Mouse (Mus musculus): ENCODE data around the gene Pxn.
A peak's percentile ranks its signal among the peaks of the same experiment; 100 is the strongest.

Pxn gene

GRCm38 (mm10) chr5:115526456-115527202, 20.2 kb downstream of the Pxn start:
- DNase-seq (ENCODE audit: low spot score in 2 of 2): no peak

DNA sequence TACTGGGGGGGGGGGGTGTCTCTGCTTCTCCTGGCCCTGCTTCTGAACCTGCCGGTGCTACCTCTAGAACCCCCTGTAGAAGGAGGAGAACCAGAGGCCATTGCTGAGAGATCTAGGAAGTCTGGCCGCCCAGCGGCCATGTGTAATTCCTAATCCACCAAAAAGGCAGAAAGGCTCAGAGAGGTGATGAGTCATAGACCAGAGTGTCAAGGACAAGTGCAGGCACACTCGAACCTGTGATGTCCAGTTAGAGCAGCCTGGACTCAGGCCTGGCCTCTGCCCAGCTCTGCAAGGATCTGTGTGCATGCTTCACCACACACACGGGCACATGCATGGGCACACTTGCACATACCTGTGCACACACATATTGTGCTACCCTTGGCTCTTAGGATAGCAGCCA, 21.7 kb downstream of the Pxn start:
- no peak for DNase-seq (ENCODE audit: low spot score in 2 of 2)

- no peak for DNase-seq (ENCODE audit: low spot score in 2 of 2)
These were observed 22.9 kb downstream of the Pxn start for GRCm38 (mm10) chr5:115529364-115529741.

GRCm38 (mm10) chr5:115529742-115530446, 23.4 kb downstream of the Pxn start:
- no peak for DNase-seq (ENCODE audit: low spot score in 2 of 2)

DNA sequence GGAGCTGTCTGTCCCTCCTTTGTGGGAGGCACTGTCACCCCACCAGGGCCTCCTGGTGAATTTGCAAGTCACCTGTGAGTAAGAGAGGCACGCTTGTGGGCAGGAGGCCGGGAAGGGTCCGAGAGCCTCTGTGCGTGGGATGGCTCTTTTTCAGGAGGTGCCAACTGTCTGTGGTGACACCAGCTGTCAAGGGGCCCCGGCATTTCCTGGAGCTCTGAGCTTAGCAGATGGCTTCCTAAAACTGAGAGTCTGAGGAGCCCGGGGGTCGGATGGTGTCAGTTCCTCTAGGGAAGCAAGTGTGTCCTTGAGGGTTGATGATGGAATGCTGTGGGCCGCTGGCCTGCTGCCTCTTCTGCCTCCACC, 24.0 kb downstream of the Pxn start:
- peak in 1 of 2 experiments; percentile 31 for DNase-seq (ENCODE audit: low spot score in 2 of 2)

DNA sequence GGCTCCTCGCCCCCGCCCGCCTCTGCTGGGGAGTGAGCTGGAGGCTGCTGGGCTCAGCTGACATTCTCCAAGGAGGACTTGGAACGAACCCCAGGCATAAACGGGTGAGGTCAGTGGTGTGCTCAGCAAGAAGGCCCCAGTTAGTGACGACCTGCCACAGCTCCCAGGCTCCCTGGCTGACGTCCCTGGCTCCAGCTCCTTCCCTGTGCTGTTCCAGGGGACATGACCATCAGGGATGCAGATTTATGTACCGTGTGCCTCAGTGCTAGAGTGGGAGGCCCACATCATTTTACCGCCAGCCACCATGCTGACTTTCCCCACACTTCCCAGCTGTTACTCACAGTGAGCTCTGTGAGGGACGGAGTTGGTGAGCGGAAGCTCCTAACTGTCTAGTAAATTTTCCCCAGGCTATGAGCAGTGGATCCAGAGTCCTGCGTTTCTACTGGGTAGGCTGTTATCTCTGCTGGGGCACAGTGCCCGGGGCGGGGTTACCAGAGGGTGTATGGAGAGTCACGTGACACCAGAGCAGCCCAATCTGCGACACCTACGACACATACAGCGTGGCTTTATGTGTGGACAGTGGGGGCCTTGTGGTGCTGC, 25.3 kb downstream of the Pxn start:
- DNase-seq (ENCODE audit: low spot score in 2 of 2): peak in 1 of 2 experiments; percentile 57

GRCm38 (mm10) chr5:115534290-115534731, 27.8 kb downstream of the Pxn start:
- no peak for DNase-seq (ENCODE audit: low spot score in 2 of 2)

DNA sequence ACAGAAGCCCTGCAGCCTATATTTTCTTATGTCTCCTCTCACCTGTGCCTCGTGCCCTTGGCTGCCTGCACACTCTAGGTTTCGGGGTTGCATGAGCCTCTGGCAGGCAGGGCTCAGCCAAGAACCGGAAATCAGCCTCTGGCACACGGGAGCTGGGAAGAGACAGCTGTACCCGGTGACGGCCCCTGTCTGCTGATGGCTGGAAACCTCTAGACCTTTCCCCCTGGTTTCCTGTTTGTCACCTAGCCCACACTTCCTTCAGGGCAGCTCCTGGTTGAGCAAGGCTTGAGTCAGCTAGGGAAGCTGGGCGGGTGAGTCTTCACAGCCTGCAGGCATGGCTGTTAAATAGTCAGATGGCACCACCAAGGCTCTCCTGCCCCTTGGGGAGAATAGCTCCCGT, 28.4 kb downstream of the Pxn start:
- DNase-seq (ENCODE audit: low spot score in 2 of 2): no peak

DNA sequence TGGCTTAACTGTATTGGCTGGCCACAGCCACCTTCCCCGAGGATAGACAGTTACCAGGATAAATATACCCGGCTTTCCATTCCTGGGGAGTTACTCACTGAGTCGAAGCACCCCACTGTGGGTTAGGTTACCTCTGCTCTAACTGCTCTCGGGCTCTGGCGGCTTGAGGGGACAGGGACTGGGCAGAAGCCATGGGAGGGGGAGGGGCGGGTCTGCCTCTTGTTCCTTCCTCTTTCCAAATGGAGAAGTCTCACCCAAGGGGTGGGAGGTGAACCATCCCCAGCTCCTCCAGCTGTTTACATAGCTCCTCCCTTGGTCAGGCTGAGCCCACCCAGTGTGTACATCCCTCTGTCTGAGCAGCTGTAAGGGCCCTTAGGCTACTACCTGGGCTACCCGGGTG, 29.2 kb downstream of the Pxn start:
- DNase-seq (ENCODE audit: low spot score in 2 of 2): no peak

DNA sequence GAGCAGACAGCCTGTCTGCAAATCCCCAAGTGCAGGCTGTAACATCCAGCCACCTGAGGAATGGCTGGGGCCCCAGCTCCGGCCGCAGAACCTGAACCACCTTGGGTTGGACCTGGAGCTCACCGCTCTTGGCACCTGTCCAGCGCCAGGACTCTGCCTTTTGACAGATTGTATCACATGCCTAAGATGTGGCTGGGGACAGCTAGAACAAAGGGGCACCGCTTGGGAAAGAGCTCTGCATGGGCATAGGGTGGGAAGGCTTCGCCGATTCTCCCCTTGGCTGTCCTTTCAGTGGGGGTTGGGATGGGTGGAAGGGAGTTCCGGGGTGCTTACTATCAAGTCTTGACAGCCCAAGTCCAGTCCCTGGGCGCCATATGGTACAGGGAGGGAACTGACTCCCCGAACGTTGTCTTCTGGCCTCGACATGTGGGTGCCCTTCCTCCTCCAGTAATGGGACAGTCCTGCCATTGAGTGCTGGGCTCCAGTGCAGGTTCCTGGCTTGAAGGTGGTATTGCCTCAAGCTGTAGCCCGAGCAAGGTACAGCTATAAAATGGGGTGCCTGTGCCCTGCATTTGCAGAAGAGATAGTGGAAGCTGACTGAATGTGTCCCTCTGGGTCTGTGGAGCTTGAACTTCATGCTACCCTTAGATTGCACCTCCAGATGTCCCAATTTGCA, 31.7 kb downstream of the Pxn start:
- no peak for DNase-seq (ENCODE audit: low spot score in 2 of 2)

DNA sequence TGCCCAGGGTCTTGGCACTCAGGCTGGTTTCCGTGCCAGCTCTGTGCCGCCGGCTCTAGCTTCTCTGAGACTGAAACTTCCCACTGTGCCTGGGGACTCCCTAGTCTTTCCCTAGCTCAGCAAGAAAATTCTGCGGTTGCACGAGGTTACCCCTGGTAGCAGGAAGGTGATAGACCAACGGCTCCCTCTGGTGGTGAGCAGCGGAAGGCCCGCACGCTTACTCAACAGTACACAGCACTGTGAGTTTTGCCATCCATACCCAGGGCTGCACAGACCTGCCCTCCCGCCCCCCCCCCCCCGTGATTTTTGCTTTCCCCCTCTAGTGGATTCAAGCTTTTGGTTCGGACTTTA, 32.2 kb downstream of the Pxn start:
- DNase-seq (ENCODE audit: low spot score in 2 of 2): peak; percentile 93 to 95

GRCm38 (mm10) chr5:115542635-115543384, 36.3 kb downstream of the Pxn start:
- no peak for DNase-seq (ENCODE audit: low spot score in 2 of 2)

DNA sequence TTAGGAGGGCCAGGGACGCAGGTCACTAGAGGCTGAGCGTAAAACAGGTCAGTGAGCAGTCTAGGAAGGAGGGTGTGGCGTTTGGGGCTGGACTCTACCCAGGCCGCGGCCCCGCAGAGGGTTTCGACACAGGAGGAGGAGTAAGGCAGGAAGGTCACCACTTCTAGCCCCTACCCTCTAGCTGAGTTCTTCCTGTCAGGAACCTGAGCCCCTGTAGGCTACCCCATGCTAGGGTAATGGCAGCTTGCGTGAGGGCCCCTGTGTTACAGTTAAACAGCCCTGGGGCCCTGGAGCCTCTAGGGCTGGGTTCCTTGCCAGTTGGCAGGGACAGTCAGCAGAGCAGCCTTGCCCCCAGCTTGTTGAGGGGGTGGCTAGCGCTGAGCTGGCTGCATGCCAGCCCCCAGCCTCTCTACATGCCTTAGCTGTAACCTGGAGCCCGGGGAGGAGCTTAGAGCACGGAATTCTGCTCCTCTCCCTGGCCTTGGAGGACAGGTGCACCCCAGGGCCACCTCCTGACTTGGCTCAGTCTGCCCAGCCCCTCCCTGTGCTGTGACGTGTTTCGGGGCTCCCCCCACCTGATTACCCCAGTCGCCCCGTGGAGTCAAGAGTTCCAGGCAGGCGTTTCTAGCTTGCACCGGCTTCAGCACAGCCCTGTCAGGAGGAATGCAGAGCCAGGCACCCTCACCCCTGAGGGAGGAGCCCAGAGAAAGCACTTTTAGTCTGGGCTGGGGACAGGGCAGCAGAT, 37.2 kb downstream of the Pxn start:
- DNase-seq (ENCODE audit: low spot score in 2 of 2): peak in 1 of 2 experiments; percentile 62

DNA sequence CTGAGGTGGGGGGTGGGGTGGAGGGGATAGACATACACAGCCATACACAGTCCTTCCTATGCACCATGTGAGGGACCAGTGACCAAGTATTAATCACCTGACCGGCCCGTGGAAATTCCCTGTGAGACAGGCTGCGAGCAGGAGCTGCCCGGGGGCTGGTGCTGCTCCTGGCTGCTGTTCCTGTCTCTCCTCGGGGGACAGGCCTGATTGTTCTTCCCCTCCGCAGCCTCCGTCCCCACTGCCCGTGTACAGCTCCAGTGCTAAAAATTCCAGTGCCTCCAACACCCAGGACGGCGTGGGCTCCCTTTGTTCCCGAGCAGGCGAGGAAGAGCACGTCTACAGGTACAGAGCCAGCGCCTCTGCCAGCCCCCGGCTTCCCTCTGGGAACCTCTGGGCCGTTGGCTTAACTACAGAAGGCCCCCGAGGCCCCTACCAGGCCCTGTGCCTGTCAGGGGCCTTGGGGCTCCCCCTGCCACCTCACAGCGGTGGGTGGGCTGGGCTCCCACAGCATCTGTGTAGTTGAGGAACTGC, 38.2 kb downstream of the Pxn start:
- no peak for DNase-seq (ENCODE audit: low spot score in 2 of 2)

GRCm38 (mm10) chr5:115545636-115546035, 39.2 kb downstream of the Pxn start:
- DNase-seq (ENCODE audit: low spot score in 2 of 2): no peak

DNA sequence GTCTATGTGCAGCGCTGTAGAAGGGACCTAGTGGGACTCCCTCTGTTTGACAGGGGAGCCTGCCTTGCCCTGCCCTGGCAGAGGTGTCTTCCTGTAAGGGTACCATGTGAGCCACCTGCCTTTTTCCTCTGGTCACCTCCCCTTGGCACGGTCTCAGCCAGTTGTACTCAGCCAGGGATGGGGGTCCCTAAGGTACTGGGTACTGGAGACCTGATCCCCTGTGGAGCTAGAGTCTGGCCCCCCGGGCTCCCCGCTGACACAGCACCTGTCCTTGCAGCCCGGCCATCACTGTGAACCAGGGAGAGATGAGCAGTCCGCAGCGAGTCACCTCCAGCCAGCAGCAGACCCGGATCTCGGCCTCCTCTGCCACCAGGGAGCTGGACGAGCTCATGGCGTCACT, 40.1 kb downstream of the Pxn start:
- no peak for DNase-seq (ENCODE audit: low spot score in 2 of 2)

DNA sequence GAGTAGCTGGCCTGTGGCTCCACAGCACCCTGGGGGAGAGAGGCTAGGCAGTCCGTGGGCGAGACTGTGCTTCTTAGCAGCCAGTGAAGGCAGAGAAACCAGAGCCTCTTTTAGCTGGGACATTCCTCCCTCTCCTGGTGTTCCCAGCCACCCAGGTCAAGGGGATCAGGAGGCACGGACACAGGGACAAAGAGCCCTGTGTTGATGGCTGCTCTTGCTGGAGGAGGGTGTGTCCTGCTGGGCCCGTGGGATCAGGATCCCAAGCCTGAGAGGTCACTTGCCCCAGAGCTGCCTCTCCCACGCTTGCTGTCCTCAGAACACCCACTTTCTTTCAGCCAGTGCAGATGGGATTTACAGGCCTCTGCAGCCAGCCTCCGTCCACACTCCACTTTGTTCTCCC, 40.5 kb downstream of the Pxn start:
- DNase-seq (ENCODE audit: low spot score in 2 of 2): no peak

DNA sequence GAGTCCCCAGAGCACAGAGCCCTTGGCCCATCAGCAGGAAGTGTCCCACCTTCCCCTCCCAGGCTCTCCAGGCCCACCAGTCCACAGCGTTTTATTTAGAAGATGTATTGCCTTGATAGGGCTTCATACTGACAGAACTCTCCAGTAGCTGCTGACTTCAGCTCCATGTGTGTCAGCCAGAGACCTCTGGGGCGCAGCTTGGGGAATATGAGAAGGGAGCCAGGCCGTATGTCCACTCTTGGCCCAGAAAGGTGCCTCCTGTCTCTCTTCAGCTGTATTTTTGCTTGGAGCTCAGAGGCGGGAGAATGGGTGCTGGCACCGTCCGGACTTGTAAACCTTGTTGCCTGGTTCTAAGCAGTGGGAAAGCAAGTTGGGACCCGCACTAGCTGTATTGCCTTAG, 40.9 kb downstream of the Pxn start:
- DNase-seq (ENCODE audit: low spot score in 2 of 2): no peak

DNA sequence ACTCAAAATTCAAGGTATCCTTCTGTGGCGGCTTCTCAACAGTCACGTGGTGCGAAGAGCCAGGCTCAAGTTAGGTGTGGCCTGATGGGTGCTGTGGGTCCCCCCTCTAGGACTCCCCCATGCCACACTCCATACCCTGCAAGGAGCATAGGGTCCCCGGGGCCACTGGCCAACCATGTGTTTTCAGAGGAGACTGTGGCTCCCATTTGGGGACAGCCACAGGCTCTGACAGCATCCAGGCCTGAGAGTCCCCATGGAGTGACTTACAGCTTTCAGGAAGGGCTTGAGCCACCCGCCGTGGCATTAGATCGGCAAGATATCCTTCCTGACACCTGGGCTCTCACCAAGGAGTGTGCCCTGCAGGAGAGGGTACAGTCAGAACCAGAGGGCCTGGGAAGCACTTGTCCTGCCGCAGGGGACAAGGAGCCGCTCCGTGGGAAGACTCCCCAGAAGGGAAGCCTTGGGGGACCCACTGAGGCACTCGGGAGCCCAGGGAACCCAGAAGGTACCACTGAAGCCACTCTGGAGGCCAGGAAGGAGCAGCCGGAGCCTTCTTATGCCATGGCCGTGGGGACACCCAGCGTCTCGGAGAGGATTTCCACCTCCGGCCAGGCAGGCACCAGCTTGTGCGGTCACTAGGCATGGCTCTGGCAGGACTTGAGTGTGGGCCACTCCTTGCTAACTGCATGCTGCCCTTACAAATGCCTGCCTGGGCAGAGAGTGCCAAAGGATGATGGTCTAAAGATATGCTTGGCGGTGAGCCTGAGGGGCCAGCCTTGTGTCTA, 42.2 kb downstream of the Pxn start:
- no peak for DNase-seq (ENCODE audit: low spot score in 2 of 2)

DNA sequence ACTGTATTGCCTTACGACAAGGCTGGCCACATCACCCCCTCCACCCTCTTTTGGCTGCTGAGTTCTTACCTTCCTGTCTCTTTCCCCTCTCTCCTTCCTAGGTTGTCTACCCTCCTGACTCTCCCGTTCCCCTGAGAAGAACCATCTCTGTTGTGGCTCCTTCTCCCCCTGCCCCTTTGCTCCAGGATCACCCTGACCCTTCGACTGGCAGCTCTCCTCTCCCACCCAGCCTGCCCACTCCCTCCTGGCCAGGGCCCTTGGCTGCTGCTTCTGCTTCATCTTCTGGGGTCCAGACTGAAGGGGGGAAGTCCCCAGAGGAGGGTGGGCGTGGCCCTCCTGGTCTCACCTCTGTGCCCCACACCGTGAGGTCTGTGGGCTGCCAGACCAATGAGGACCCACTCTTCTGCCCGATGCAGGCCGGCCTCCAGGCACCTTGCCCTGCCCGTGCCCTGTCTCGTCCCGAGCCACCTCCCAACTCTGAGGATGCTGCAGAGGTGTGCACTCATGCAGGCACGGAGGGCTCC, 44.1 kb downstream of the Pxn start:
- DNase-seq (ENCODE audit: low spot score in 2 of 2): no peak

Measured in cerebellum, postnatal 4 days (tissue).